26 mouse cellular contexts compared by ENCODE assay signal in genomic region chr6:124531077-124531476, GRCm38 (mm10). TPM values are rescaled to one million over a fixed set of nuclear protein-coding genes. Genes with fewer than 3 reads are reported as not detected.
DNase-seq lines count a peak whose midpoint lies in the region; ATAC-seq and TF ChIP-seq lines count a peak whose summit lies in the region.
"Had no signal": no experiment of that assay in that cellular context is flagged by ENCODE, and none has a peak within 500 bp of the region (broad histone marks: within the 10 kb centered on the region; RNA-seq: fewer than 3 reads in every experiment).

No protein-coding gene starts in this region.

- no peaks in the 10 kb centered on the region for H3K4me1 ChIP-seq in intestine, embryonic 15.5 days (replicated peaks)
- H3K4me1 ChIP-seq in intestine, embryonic 16.5 days (ENCODE audit: control insufficient read depth, insufficient read depth, low read length): no peaks in the 10 kb centered on the region
- no peaks in the 10 kb centered on the region for H3K4me1 ChIP-seq in intestine, postnatal 0 days (replicated peaks; ENCODE audit: control insufficient read depth, insufficient read depth, low read length)
- H3K4me1 ChIP-seq in forebrain, embryonic 15.5 days: no peaks in the 10 kb centered on the region
- no peaks in the 10 kb centered on the region for H3K4me1 ChIP-seq in forebrain, postnatal 0 days (ENCODE audit: insufficient read depth)

- WGBS in intestine, embryonic 15.5 days: 78% methylated on average over 8 of the region's 8 CpGs
- WGBS in intestine, embryonic 16.5 days: 78% methylated on average over 8 of the region's 8 CpGs
- 61% methylated on average over 8 of the region's 8 CpGs for WGBS in intestine, postnatal 0 days
- WGBS in forebrain, embryonic 15.5 days: 90% methylated on average over 8 of the region's 8 CpGs
- 88% methylated on average over 8 of the region's 8 CpGs for WGBS in forebrain, postnatal 0 days

- peak; percentile 70 for DNase-seq in heart, adult 11 months
- no peak for DNase-seq in heart, postnatal 14 days
- no peak for DNase-seq in cerebellum, adult 8-10 months
- no peak for DNase-seq in forebrain, postnatal 0 days
- DNase-seq: adrenal gland, adult 2 months; adrenal gland, adult 8-10 months; adrenal gland, postnatal 10 days; adrenal gland, postnatal 14 days; adrenal gland, postnatal 25 days; adrenal gland, postnatal 36 days; B cell, adult 2 months; cerebellum, adult 11 months; cerebellum, adult 11-12 months had no signal

- peak; percentile 69 for ATAC-seq in intestine, embryonic 15.5 days
- peak; percentile 68 for ATAC-seq in intestine, embryonic 16.5 days
- peak; percentile 47; the same call in 1 of the 2 replicates for ATAC-seq in intestine, postnatal 0 days
- ATAC-seq in forebrain, embryonic 15.5 days (replicated peaks): no peak
- no peak for ATAC-seq in forebrain, postnatal 0 days
- ATAC-seq: activated CD4-positive, CD25-positive, alpha-beta regulatory T cell, adult 4 months; CD4-positive, CD25-positive, alpha-beta regulatory T cell, adult 4 months; Patski had no signal

- H3K9ac ChIP-seq in intestine, embryonic 15.5 days: no peak overlapping the region
- H3K9ac ChIP-seq in intestine, embryonic 16.5 days (ENCODE audit: low read depth, low read length): no peak overlapping the region
- no peak overlapping the region for H3K9ac ChIP-seq in intestine, postnatal 0 days (ENCODE audit: low read depth, low read length)
- H3K9ac ChIP-seq in forebrain, embryonic 15.5 days (replicated peaks): no peak overlapping the region
- no peak overlapping the region for H3K9ac ChIP-seq in forebrain, postnatal 0 days

- no peaks in the 10 kb centered on the region for H3K36me3 ChIP-seq in intestine, embryonic 15.5 days
- no peaks in the 10 kb centered on the region for H3K36me3 ChIP-seq in intestine, embryonic 16.5 days (ENCODE audit: control insufficient read depth, insufficient read depth, low read length)
- no peaks in the 10 kb centered on the region for H3K36me3 ChIP-seq in intestine, postnatal 0 days (ENCODE audit: control insufficient read depth, insufficient read depth)
- H3K36me3 ChIP-seq in forebrain, embryonic 15.5 days: no peaks in the 10 kb centered on the region
- no peaks in the 10 kb centered on the region for H3K36me3 ChIP-seq in forebrain, postnatal 0 days (ENCODE audit: insufficient read depth)
- H3K36me3 ChIP-seq: G1E had no signal

- no peak overlapping the region for H3K4me2 ChIP-seq in intestine, embryonic 15.5 days (replicated peaks)
- H3K4me2 ChIP-seq in intestine, embryonic 16.5 days (ENCODE audit: low read depth, low read length): no peak overlapping the region
- H3K4me2 ChIP-seq in intestine, postnatal 0 days (replicated peaks; ENCODE audit: low read depth): no peak overlapping the region
- H3K4me2 ChIP-seq in forebrain, embryonic 15.5 days (replicated peaks): no peak overlapping the region
- H3K4me2 ChIP-seq in forebrain, postnatal 0 days (ENCODE audit: low read depth): no peak overlapping the region

- intact Hi-C loops in heart, postnatal 14 days (cut with DNase I): no loop called here

- H3K9me3 ChIP-seq in intestine, embryonic 15.5 days: no peaks in the 10 kb centered on the region
- H3K9me3 ChIP-seq in intestine, embryonic 16.5 days (ENCODE audit: control insufficient read depth, low read length): no peaks in the 10 kb centered on the region
- H3K9me3 ChIP-seq in intestine, postnatal 0 days (ENCODE audit: control insufficient read depth): no peaks in the 10 kb centered on the region
- no peaks in the 10 kb centered on the region for H3K9me3 ChIP-seq in forebrain, embryonic 15.5 days
- H3K9me3 ChIP-seq in forebrain, postnatal 0 days (ENCODE audit: low read length): no peaks in the 10 kb centered on the region
- H3K9me3 ChIP-seq: G1E had no signal

- no peak overlapping the region for H3K27ac ChIP-seq in intestine, embryonic 15.5 days
- H3K27ac ChIP-seq in intestine, embryonic 16.5 days (ENCODE audit: low read length): no peak overlapping the region
- no peak overlapping the region for H3K27ac ChIP-seq in intestine, postnatal 0 days (ENCODE audit: low read depth, low read length)
- no peak overlapping the region for H3K27ac ChIP-seq in forebrain, embryonic 15.5 days (replicated peaks)
- no peak overlapping the region for H3K27ac ChIP-seq in forebrain, postnatal 0 days (ENCODE audit: low read depth, low read length)

- no peak for TF ChIP-seq CTCF in intestine, postnatal 0 days (IDR thresholded peaks at IDR 0.05; ENCODE audit: low read depth)
- no peak for TF ChIP-seq CTCF in forebrain, postnatal 0 days (IDR thresholded peaks at IDR 0.05; ENCODE audit: low read depth)

- H3K4me3 ChIP-seq in intestine, embryonic 15.5 days (replicated peaks): no peak overlapping the region
- no peak overlapping the region for H3K4me3 ChIP-seq in intestine, embryonic 16.5 days (ENCODE audit: low read length)
- no peak overlapping the region for H3K4me3 ChIP-seq in intestine, postnatal 0 days (ENCODE audit: low read depth, low read length)
- no peak overlapping the region for H3K4me3 ChIP-seq in forebrain, embryonic 15.5 days
- no peak overlapping the region for H3K4me3 ChIP-seq in forebrain, postnatal 0 days (ENCODE audit: low read depth, low read length)

- no peaks in the 10 kb centered on the region for H3K27me3 ChIP-seq in intestine, embryonic 15.5 days (replicated peaks)
- no peaks in the 10 kb centered on the region for H3K27me3 ChIP-seq in intestine, embryonic 16.5 days (replicated peaks; ENCODE audit: control insufficient read depth, insufficient read depth, low read length)
- no peaks in the 10 kb centered on the region for H3K27me3 ChIP-seq in intestine, postnatal 0 days (replicated peaks; ENCODE audit: control insufficient read depth, insufficient read depth, low read length)
- H3K27me3 ChIP-seq in forebrain, embryonic 15.5 days: no peaks in the 10 kb centered on the region
- no peaks in the 10 kb centered on the region for H3K27me3 ChIP-seq in forebrain, postnatal 0 days (ENCODE audit: insufficient read depth, low read length)
- H3K27me3 ChIP-seq: CH12.LX had no signal

RNA-seq across cellular contexts. Expression of gene C1s1, which starts 11.1 kb away (rescaled TPM):
- 10 to 100 TPM; 25.3 to 25.6 TPM for total RNA-seq in heart, postnatal 14 days (2021)
- 5.4 and 5.8 TPM in 2 replicates for polyA plus RNA-seq in intestine, embryonic 15.5 days (2015; fragmentation: Nextera tagmentation; extraction: Ambion mirVana)
- polyA plus RNA-seq in intestine, embryonic 16.5 days (2015; fragmentation: Nextera tagmentation; extraction: Ambion mirVana): 6.3 and 6.6 TPM in 2 replicates
- 9.1 and 10.4 TPM in 2 replicates for polyA plus RNA-seq in intestine, postnatal 0 days (2015; fragmentation: Nextera tagmentation; extraction: Ambion mirVana)
- 0.34 and 0.47 TPM in 2 replicates for polyA plus RNA-seq in forebrain, embryonic 15.5 days (2015; fragmentation: Nextera tagmentation; extraction: Ambion mirVana)
- total RNA-seq in forebrain, postnatal 0 days (2014; rRNA removed): 1.9 and 2.9 TPM in 2 replicates
- polyA plus RNA-seq in forebrain, postnatal 0 days (2015; fragmentation: Nextera tagmentation; extraction: Ambion mirVana): 0.67 and 0.83 TPM in 2 replicates
- polyA plus RNA-seq: activated CD4-positive, CD25-positive, alpha-beta regulatory T cell, adult 4 months; CD4-positive, CD25-positive, alpha-beta regulatory T cell, adult 4 months; G1E had no signal

RNA-seq across cellular contexts. Expression of gene C1ra, which starts 18.9 kb away (rescaled TPM):
- 10 to 100 TPM in 1 of 2 experiments, 1 to 10 TPM in 1; 8.8 to 10.8 TPM for total RNA-seq in heart, postnatal 14 days (2021)
- polyA plus RNA-seq in intestine, embryonic 15.5 days (2015; fragmentation: Nextera tagmentation; extraction: Ambion mirVana): 3.6 and 4.0 TPM in 2 replicates
- polyA plus RNA-seq in intestine, embryonic 16.5 days (2015; fragmentation: Nextera tagmentation; extraction: Ambion mirVana): 5.1 TPM in 2 replicates
- polyA plus RNA-seq in intestine, postnatal 0 days (2015; fragmentation: Nextera tagmentation; extraction: Ambion mirVana): 6.9 and 7.5 TPM in 2 replicates
- polyA plus RNA-seq in forebrain, embryonic 15.5 days (2015; fragmentation: Nextera tagmentation; extraction: Ambion mirVana): 0.14 and 0.43 TPM in 2 replicates
- 0.23 and 1.1 TPM in 2 replicates for total RNA-seq in forebrain, postnatal 0 days (2014; rRNA removed)
- 0.49 and 0.58 TPM in 2 replicates for polyA plus RNA-seq in forebrain, postnatal 0 days (2015; fragmentation: Nextera tagmentation; extraction: Ambion mirVana)
- polyA plus RNA-seq: G1E had no signal

RNA-seq across cellular contexts. Expression of gene C1rl, which starts 38.2 kb away (rescaled TPM):
- 1 to 10 TPM in 1 of 2 experiments, under 1 TPM in 1; 0.90 to 1.1 TPM for total RNA-seq in heart, postnatal 14 days (2021)
- polyA plus RNA-seq in intestine, embryonic 15.5 days (2015; fragmentation: Nextera tagmentation; extraction: Ambion mirVana): 2.3 and 2.5 TPM in 2 replicates
- 3.0 and 3.5 TPM in 2 replicates for polyA plus RNA-seq in intestine, embryonic 16.5 days (2015; fragmentation: Nextera tagmentation; extraction: Ambion mirVana)
- 1.9 TPM in 2 replicates for polyA plus RNA-seq in intestine, postnatal 0 days (2015; fragmentation: Nextera tagmentation; extraction: Ambion mirVana)
- polyA plus RNA-seq in forebrain, embryonic 15.5 days (2015; fragmentation: Nextera tagmentation; extraction: Ambion mirVana): 0.06 and 0.08 TPM in 2 replicates
- total RNA-seq in forebrain, postnatal 0 days (2014; rRNA removed): 0.48 TPM in 1 of 2 replicates, not detected in the other
- polyA plus RNA-seq in forebrain, postnatal 0 days (2015; fragmentation: Nextera tagmentation; extraction: Ambion mirVana): 0.19 and 0.22 TPM in 2 replicates
- polyA plus RNA-seq: activated CD4-positive, CD25-positive, alpha-beta regulatory T cell, adult 4 months; CD4-positive, CD25-positive, alpha-beta regulatory T cell, adult 4 months had no signal

RNA-seq across cellular contexts. Expression of gene C1rb, which starts 39.0 kb away (rescaled TPM):
- 1 to 10 TPM; 1.1 to 1.5 TPM for total RNA-seq in heart, postnatal 14 days (2021)
- polyA plus RNA-seq in intestine, embryonic 15.5 days (2015; fragmentation: Nextera tagmentation; extraction: Ambion mirVana): not detected in 2 replicates
- not detected in 2 replicates for polyA plus RNA-seq in intestine, embryonic 16.5 days (2015; fragmentation: Nextera tagmentation; extraction: Ambion mirVana)
- not detected in 2 replicates for polyA plus RNA-seq in intestine, postnatal 0 days (2015; fragmentation: Nextera tagmentation; extraction: Ambion mirVana)
- polyA plus RNA-seq in forebrain, embryonic 15.5 days (2015; fragmentation: Nextera tagmentation; extraction: Ambion mirVana): 0.08 TPM in 1 of 2 replicates, not detected in the other
- not detected in 2 replicates for total RNA-seq in forebrain, postnatal 0 days (2014; rRNA removed)
- polyA plus RNA-seq in forebrain, postnatal 0 days (2015; fragmentation: Nextera tagmentation; extraction: Ambion mirVana): not detected in 2 replicates
- total RNA-seq: CH12.LX, ES-E14, MEL had no signal
- polyA plus RNA-seq: activated CD4-positive, CD25-positive, alpha-beta regulatory T cell, adult 4 months; brain, embryonic 14.5 days; C2C12; CD4-positive, CD25-positive, alpha-beta regulatory T cell, adult 4 months; G1E had no signal

Comparison
In these comparisons a context has a peak if more than half of its experiments do, and no peak if none do; other contexts are left out.
1. ATAC-seq: peak in intestine, embryonic 15.5 days (single experiment), intestine, embryonic 16.5 days (single experiment) and intestine, postnatal 0 days (single experiment); none in forebrain, embryonic 15.5 days (single experiment) and forebrain, postnatal 0 days (single experiment).